Mouse (Mus musculus) intestine, embryonic 16.5 days (tissue): Measurements from ENCODE around the gene Vtn. TPM values are rescaled to one million over a fixed set of nuclear protein-coding genes. Genes with fewer than 3 reads are reported as not detected.
A peak's percentile ranks its signal among the peaks of the same experiment; 100 is the strongest.

ENCODE experiments used
- ATAC-seq: fragments of 200-750 bp; cut with Nextera tagmentation; 2 replicates; pipeline ENCODE4 v1.8.0; 2017; ENCODE audit warnings: moderate TSS enrichment, moderate library complexity
- H3K27ac ChIP-seq: fragments of 300-500 bp; sonication (generic); 2 replicates; pipeline ENCODE4 v1.5.1; 2014; ENCODE audit warnings: mild to moderate bottlenecking, low read length
- H3K27me3 ChIP-seq: fragments of 300-500 bp; sonication (generic); replicated peaks from 2 replicates; pipeline ENCODE4 v1.6.1; 2014; ENCODE audit warnings: low read length, control low read depth, mixed read lengths; ENCODE audit not compliant: control insufficient read depth, insufficient read depth
- H3K36me3 ChIP-seq: fragments of 300-500 bp; sonication (generic); 2 replicates; pipeline ENCODE4 v1.6.1; 2014; ENCODE audit warnings: low read length, control low read depth; ENCODE audit not compliant: control insufficient read depth, insufficient read depth
- H3K4me1 ChIP-seq: fragments of 300-500 bp; sonication (generic); 2 replicates; pipeline ENCODE4 v1.6.1; 2014; ENCODE audit warnings: low read length, control low read depth, mixed read lengths; ENCODE audit not compliant: control insufficient read depth, insufficient read depth
- H3K4me2 ChIP-seq: fragments of 300-500 bp; sonication (generic); 2 replicates; pipeline ENCODE4 v1.6.1; 2014; ENCODE audit warnings: low read depth, low read length, control low read depth
- H3K4me3 ChIP-seq: fragments of 300-500 bp; sonication (generic); 2 replicates; pipeline ENCODE4 v1.5.1; 2014; ENCODE audit warnings: mild to moderate bottlenecking, low read length
- H3K9ac ChIP-seq: fragments of 300-500 bp; sonication (generic); 2 replicates; pipeline ENCODE4 v1.6.1; 2014; ENCODE audit warnings: low read depth, low read length
- H3K9me3 ChIP-seq: fragments of 300-500 bp; sonication (generic); 2 replicates; pipeline ENCODE4 v1.6.1; 2016; ENCODE audit warnings: low read length, control low read depth; ENCODE audit not compliant: control insufficient read depth
- WGBS: fragments of 180-500 bp; shearing (Covaris S2); extraction: QIAGEN DNeasy Blood & Tissue Kit; methylation state at CpG from one replicate; pipeline ENCODE4 v1.1.7; 2014; 5-methylcytosine and 5-hydroxymethylcytosine counted together
- polyA plus RNA-seq: library from polyadenylated mRNA; unstranded; fragments of >200 nt; fragmentation: Nextera tagmentation; extraction: Ambion mirVana; gene quantifications from 2 replicates; pipeline ENCODE4 v1.2.1, GENCODE M21; 2015

Gene Vtn
- polyA plus RNA-seq, 1 experiment from 2014 or later = 29.3 TPM

DNA sequence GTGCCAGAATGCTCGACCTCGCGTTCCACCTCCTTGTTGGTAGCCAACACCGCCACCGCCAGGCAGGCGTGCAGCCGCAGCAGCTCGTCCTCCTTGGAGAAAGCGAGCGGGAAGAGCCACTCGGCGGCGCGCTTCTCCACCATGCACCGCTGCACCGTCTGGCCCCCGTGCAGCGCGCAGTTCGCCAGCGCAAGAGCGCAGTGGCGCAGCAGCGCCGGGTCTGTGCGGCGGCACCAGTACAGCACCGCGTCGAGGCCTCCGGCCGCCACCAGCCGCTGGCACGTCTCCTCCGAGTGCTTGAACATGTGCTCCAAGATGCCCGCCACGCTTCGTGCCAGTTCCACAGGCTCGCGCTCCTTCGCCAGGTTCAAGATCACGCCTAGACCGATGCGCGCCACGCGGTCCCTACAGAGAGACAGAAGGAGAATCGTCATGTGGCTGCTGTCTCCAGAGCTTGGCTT is 8.1 kb upstream of the Vtn start:
- no peak overlapping the region for H3K9ac ChIP-seq
- no peaks in the 10 kb centered on the region for H3K36me3 ChIP-seq
- H3K4me1 ChIP-seq = peaks cover 2% of the 10 kb centered on the region; the same call in 1 of the 2 replicates
- H3K9me3 ChIP-seq = no peaks in the 10 kb centered on the region
- peak overlapping the region; percentile 27 for H3K4me3 ChIP-seq
- ATAC-seq = peak; percentile 56
- H3K27me3 ChIP-seq = peaks cover 59% of the 10 kb centered on the region
- WGBS = 8% methylated on average over 48 of the region's 48 CpGs
- peak overlapping the region; percentile 44 for H3K4me2 ChIP-seq
- no peak overlapping the region for H3K27ac ChIP-seq

- no peaks in the 10 kb centered on the region for H3K9me3 ChIP-seq
- no peaks in the 10 kb centered on the region for H3K36me3 ChIP-seq
- WGBS = 3% methylated on average over 6 of the region's 6 CpGs
- no peak overlapping the region for H3K4me3 ChIP-seq
- H3K4me2 ChIP-seq = no peak overlapping the region
- peaks cover 35% of the 10 kb centered on the region for H3K27me3 ChIP-seq
- ATAC-seq = no peak
- H3K4me1 ChIP-seq = peaks cover 8% of the 10 kb centered on the region
- H3K9ac ChIP-seq = no peak overlapping the region
- H3K27ac ChIP-seq = no peak overlapping the region
These were observed 3.0 kb upstream of the Vtn start for GRCm38 (mm10) chr11:78495904-78496303.

DNA sequence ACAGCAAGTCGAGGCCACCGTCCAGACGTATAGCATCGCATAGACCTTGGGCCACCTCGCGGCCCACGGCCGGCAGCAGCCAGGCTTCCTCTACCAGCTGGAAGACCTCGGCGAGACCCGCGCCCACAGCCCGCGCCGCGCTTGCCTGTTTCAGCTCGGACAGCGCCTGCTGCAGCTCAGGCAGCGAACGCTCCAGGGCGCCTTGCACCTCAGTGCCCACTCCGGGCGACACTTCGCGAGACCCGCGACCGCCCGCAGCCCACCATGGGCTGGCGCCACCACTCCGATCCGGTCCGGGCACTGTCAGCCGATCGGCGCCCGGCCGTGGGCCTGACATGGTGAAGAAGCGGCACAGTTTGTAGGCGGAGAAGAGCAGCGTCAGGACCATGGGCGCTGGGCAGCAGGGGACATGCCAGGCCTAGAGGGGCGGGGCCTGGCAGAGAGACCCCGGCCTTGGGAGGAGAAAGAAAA is 1.8 kb upstream of the Vtn start:
- peak; percentile 51 for ATAC-seq
- peaks cover 8% of the 10 kb centered on the region for H3K4me1 ChIP-seq

GRCm38 (mm10) chr11:78497544-78498522 is 1.1 kb upstream of the Vtn start, which contains the start of gene Sarm1:
Sarm1 (minus strand) TSS chr11:78497754.
- ATAC-seq = peak; percentile 97
- Histone ChIP-seq H3K27me3 (peaks cover 26% of the 10 kb centered on the region), H3K4me1 (peaks cover 8% of the 10 kb centered on the region), H3K36me3 (no peaks in the 10 kb centered on the region), H3K9me3 (no peaks in the 10 kb centered on the region), H3K4me3 (peak within 1 kb of the TSS; percentile 56), H3K9ac (peak within 1 kb of the TSS; percentile 57), H3K4me2 (peak within 1 kb of the TSS; percentile 96), H3K27ac (no peak within 1 kb of the TSS)
- 3% methylated on average over 36 of the region's 36 CpGs for WGBS

More for the DNA sequence above, 1.8 kb upstream of the Vtn start:
- H3K27ac ChIP-seq = no peak overlapping the region
- peak overlapping the region; percentile 56 for H3K4me3 ChIP-seq
- peaks cover 26% of the 10 kb centered on the region for H3K27me3 ChIP-seq
- H3K9ac ChIP-seq = peak overlapping the region; percentile 57
- H3K36me3 ChIP-seq = no peaks in the 10 kb centered on the region
- peak overlapping the region; percentile 96 for H3K4me2 ChIP-seq
- H3K9me3 ChIP-seq = no peaks in the 10 kb centered on the region
- under 1% methylated on average over 44 of the region's 44 CpGs for WGBS

DNA sequence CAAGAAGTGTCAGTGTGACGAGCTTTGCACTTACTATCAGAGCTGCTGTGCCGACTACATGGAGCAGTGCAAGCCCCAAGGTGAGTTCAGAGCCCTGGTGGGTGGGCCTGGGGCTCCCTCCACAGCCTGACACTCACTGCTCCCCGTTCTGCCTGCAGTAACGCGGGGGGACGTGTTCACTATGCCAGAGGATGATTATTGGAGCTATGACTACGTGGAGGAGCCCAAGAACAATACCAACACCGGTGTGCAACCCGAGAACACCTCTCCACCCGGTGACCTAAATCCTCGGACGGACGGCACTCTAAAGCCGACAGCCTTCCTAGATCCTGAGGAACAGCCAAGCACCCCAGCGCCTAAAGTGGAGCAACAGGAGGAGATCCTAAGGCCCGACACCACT is 652 bp downstream of the Vtn start:
- no peaks in the 10 kb centered on the region for H3K9me3 ChIP-seq
- peaks cover 8% of the 10 kb centered on the region for H3K4me1 ChIP-seq
- H3K27me3 ChIP-seq = peaks cover 26% of the 10 kb centered on the region
- H3K9ac ChIP-seq = no peak overlapping the region
- no peak overlapping the region for H3K4me2 ChIP-seq
- no peaks in the 10 kb centered on the region for H3K36me3 ChIP-seq
- no peak overlapping the region for H3K27ac ChIP-seq
- 51% methylated on average over 16 of the region's 16 CpGs for WGBS
- no peak for ATAC-seq
- no peak overlapping the region for H3K4me3 ChIP-seq

- WGBS = 46% methylated on average over 9 of the region's 9 CpGs
- Histone ChIP-seq H3K27ac (no peak overlapping the region), H3K9ac (no peak overlapping the region), H3K36me3 (no peaks in the 10 kb centered on the region), H3K4me3 (no peak overlapping the region), H3K9me3 (no peaks in the 10 kb centered on the region), H3K27me3 (peaks cover 18% of the 10 kb centered on the region), H3K4me2 (no peak overlapping the region), H3K4me1 (peaks cover 8% of the 10 kb centered on the region)
- ATAC-seq = no peak
These were observed 1.8 kb downstream of the Vtn start for GRCm38 (mm10) chr11:78500623-78501202.

- Histone ChIP-seq H3K9me3 (no peaks in the 10 kb centered on the region), H3K4me3 (no peak overlapping the region), H3K27me3 (peaks cover 10% of the 10 kb centered on the region), H3K36me3 (no peaks in the 10 kb centered on the region), H3K4me1 (peaks cover 8% of the 10 kb centered on the region), H3K9ac (no peak overlapping the region), H3K27ac (no peak overlapping the region), H3K4me2 (no peak overlapping the region)
- ATAC-seq = no peak
- 71% methylated on average over 20 of the region's 20 CpGs for WGBS
These were observed 2.6 kb downstream of the Vtn start for GRCm38 (mm10) chr11:78501529-78501928.

GRCm38 (mm10) chr11:78502909-78503650 is 4.2 kb downstream of the Vtn start, which contains the start of gene Sebox:
Sebox (plus strand) TSS chr11:78503447.
- Histone ChIP-seq H3K4me3 (no peak within 1 kb of the TSS), H3K27ac (no peak within 1 kb of the TSS), H3K9me3 (no peaks in the 10 kb centered on the region), H3K4me1 (no peaks in the 10 kb centered on the region), H3K36me3 (no peaks in the 10 kb centered on the region; the same call in 1 of the 2 replicates), H3K27me3 (0 out of 2 replicates have a peak, but pooled peaks cover 2% of the 10 kb centered on the region), H3K4me2 (no peak within 1 kb of the TSS), H3K9ac (no peak within 1 kb of the TSS)
- 65% methylated on average over 7 of the region's 7 CpGs for WGBS
- ATAC-seq = no peak

- no peak overlapping the region for H3K4me3 ChIP-seq
- H3K27ac ChIP-seq = no peak overlapping the region
- WGBS = 75% methylated on average over 3 of the region's 3 CpGs
- no peaks in the 10 kb centered on the region; the same call in 1 of the 2 replicates for H3K36me3 ChIP-seq
- H3K9ac ChIP-seq = no peak overlapping the region
- H3K9me3 ChIP-seq = no peaks in the 10 kb centered on the region
- no peak overlapping the region for H3K4me2 ChIP-seq
- ATAC-seq = no peak
- no peaks in the 10 kb centered on the region for H3K27me3 ChIP-seq
- no peaks in the 10 kb centered on the region for H3K4me1 ChIP-seq
These were observed 6.5 kb downstream of the Vtn start for GRCm38 (mm10) chr11:78505430-78505829.
